Mouse (Mus musculus) bone marrow, adult 2 months (tissue): Measurements from ENCODE around the gene Gm42674. TPM values are rescaled to one million over a fixed set of nuclear protein-coding genes. Genes with fewer than 3 reads are reported as not detected.

Experiments
- H3K27ac ChIP-seq: fragments of 200-500 bp; 2 replicates; pipeline ENCODE4 v1.5.1; 2012; ENCODE audit warnings: low read depth, mild to moderate bottlenecking, control low read depth, inconsistent platforms, low read length; ENCODE audit not compliant: control insufficient read depth, poor library complexity, insufficient read depth
- H3K4me1 ChIP-seq: fragments of 200-500 bp; 2 replicates; pipeline ENCODE4 v1.6.1; 2011; ENCODE audit warnings: low read length; ENCODE audit not compliant: control insufficient read depth, insufficient read depth
- H3K4me3 ChIP-seq: fragments of 200-500 bp; replicated peaks from 2 replicates; pipeline ENCODE3; 2011; ENCODE audit warnings: mild to moderate bottlenecking, low read depth, low read length, control low read depth; ENCODE audit not compliant: control insufficient read depth
- CTCF ChIP-seq: fragments of 200-500 bp; IDR thresholded peaks from 2 replicates; pipeline ENCODE4 v1.5.1; 2011; ENCODE audit warnings: low read length, control low read depth; ENCODE audit not compliant: control insufficient read depth, insufficient read depth
- POLR2A ChIP-seq: fragments of 200-500 bp; IDR thresholded peaks from 2 replicates; pipeline ENCODE4 v1.6.1; 2011; ENCODE audit warnings: low read depth, mild to moderate bottlenecking, control low read depth, low read length, borderline replicate concordance; ENCODE audit not compliant: control insufficient read depth
- WGBS: fragments of 180-500 bp; shearing (Covaris S2); methylation state at CpG from one replicate; pipeline ENCODE4 v1.1.7; 2018; 5-methylcytosine and 5-hydroxymethylcytosine counted together
- polyA plus RNA-seq: library from polyadenylated mRNA; stranded (reverse); fragments of >200 nt; gene quantifications from 2 replicates; pipeline ENCODE4 v1.2.4, GENCODE M21; 2011; ENCODE audit warnings: low replicate concordance; ENCODE audit not compliant: missing spikeins, insufficient read depth, insufficient read length

Gm42674 gene
- polyA plus RNA-seq, 1 experiment = not detected

DNA sequence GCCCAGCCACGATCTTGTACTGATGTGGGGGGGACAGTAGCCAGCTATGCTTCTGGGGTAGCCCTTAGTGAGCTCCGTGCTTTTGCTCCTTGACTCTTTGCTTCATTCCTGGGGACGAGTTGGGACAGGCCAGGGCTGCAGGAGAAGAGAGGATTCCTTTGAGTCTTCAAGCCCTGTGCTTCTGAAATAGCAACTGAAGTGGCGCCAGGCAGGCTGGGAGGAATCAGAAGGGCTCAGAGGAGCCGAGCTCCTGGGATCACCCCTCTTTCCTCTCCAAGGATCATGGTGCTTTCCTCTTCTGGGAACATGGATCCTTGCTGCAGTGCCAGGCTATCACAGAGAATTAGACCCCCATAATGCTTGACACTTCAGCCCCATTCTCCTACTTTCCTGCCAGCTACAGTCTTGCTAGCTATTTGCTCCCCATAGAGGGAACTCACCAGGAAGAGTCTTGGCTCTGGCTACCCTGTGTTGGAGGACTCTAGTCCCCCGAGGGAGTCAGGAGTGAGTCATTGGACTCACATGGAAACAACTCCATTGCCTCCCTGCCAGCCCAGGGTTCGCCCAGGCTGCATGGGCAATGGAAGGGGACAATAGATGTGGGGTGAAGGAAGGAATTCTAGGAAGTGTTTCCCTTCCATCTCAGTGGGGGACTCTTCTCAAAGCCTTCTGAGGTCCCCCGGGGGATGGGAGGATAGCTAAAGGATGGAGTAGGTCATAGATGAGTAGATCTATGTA, 1.1 kb upstream of the Gm42674 start:
- Histone ChIP-seq H3K27ac (no peak overlapping the region), H3K4me3 (no peak overlapping the region), H3K4me1 (peaks cover 3% of the 10 kb centered on the region)
- TF ChIP-seq CTCF = no peak
- no peak for TF ChIP-seq POLR2A
- WGBS = 73% methylated on average over 8 of the region's 8 CpGs

DNA sequence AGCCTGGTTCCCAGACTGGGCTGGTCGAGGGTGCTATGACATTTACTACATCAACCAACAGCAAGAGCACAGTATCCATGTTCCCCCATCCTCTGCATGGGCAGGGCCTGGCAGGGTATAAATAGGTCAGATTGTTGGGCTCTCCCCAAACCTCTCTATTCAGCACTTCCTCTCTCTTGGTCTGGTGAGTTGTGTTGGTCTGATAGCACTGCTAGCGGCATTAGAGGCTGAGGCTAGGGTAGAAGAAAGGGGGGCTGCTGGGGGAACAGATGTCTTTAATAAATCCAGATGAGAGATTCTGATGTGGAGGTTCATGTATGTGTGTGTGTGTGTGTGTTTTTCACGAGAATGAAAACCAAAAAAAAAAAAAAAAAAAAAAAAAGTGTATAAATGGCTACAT, 1.9 kb downstream of the Gm42674 start, which contains the start of gene S100a4:
Gene S100a4, plus strand, starts transcription at position 149 of the 400 bp plus-strand sequence.
- 4% methylated on average over 3 of the region's 3 CpGs for WGBS

DNA sequence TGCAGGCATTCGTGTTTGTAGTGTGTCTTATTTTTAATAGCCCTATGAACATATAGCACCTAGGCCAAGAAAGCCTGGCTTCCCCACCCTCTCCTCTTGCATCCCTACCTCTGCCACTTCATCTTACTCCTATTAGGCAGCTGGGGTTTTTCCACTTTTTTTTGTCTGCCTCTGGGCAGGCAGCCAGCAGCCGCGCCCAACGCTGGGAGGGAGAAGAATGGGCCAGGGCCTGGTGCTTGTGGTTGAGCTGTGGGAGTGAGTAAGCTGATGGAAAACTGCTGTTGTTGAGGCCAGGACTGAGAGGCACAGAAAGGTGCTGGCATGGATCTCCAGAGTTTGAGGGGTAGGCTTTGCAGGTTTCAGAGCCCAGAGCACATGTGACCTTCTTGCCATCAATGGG, 2.7 kb downstream of the Gm42674 start:
- WGBS = 19% methylated on average over 4 of the region's 4 CpGs
- TF ChIP-seq POLR2A = no peak
- TF ChIP-seq CTCF = no peak

More for the DNA sequence above, 1.9 kb downstream of the Gm42674 start, which contains the start of gene S100a4:
- H3K4me1 ChIP-seq = peaks cover 5% of the 10 kb centered on the region
- no peak for TF ChIP-seq CTCF
- no peak for TF ChIP-seq POLR2A
- H3K4me3 ChIP-seq = peak within 1 kb of the TSS; percentile 34
- H3K27ac ChIP-seq = no peak within 1 kb of the TSS

DNA sequence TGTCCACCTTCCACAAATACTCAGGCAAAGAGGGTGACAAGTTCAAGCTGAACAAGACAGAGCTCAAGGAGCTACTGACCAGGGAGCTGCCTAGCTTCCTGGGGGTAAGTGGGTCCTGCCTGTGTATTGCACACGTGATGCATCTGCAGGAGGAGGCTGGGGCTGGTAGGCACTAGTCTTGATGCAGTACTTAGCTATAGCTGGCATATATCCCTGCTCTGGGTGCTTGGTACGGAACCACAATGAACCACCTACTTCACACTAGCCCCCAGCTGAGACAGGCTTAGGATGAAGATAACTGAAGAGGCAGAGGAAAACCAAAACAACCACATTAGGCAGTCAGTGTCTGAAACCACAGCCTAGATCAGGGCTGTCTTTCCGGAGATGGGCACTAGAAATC, 3.3 kb downstream of the Gm42674 start:
- WGBS = 17% methylated on average over 3 of the region's 3 CpGs
- Histone ChIP-seq H3K4me1 (peaks cover 6% of the 10 kb centered on the region), H3K27ac (no peak overlapping the region), H3K4me3 (no peak overlapping the region)
- TF ChIP-seq POLR2A (no peak), CTCF (no peak)

More for the DNA sequence above, 2.7 kb downstream of the Gm42674 start:
- H3K27ac ChIP-seq = no peak overlapping the region
- peak overlapping the region; percentile 9 for H3K4me3 ChIP-seq
- H3K4me1 ChIP-seq = peaks cover 6% of the 10 kb centered on the region

DNA sequence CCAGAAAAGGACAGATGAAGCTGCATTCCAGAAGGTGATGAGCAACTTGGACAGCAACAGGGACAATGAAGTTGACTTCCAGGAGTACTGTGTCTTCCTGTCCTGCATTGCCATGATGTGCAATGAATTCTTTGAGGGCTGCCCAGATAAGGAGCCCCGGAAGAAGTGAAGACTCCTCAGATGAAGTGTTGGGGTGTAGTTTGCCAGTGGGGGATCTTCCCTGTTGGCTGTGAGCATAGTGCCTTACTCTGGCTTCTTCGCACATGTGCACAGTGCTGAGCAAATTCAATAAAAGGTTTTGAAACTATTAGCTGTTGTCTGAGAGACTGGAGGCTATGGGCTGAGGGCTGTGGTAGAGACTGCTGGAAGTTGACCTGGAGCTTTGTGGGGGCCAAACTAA, 4.0 kb downstream of the Gm42674 start:
- Histone ChIP-seq H3K4me3 (no peak overlapping the region), H3K4me1 (peaks cover 6% of the 10 kb centered on the region), H3K27ac (no peak overlapping the region)
- WGBS = 71% methylated on average over 2 of the region's 2 CpGs
- TF ChIP-seq POLR2A = no peak
- no peak for TF ChIP-seq CTCF

DNA sequence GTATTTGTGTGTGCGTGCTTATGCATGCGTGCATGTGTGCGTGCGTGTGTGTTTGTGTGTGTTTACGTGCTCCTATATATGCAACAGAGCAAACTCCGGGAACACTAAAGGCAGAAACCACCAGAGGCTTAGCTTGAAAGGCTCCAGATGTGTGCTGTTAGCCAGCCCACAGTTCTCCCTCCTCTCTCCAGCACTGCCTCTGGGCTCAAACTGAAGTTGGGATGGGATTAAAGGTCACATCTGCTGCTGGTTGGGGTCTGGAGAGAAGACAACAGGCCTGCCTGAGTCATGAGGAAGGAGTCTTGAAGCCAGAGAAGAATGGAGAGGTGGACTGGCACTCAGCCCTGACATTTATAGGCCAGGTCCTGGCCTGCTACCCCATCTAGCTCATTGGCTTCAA, 4.5 kb downstream of the Gm42674 start:
- TF ChIP-seq CTCF (no peak), POLR2A (no peak)
- peaks cover 6% of the 10 kb centered on the region for H3K4me1 ChIP-seq
- 86% methylated on average over 6 of the region's 6 CpGs for WGBS
- no peak overlapping the region for H3K4me3 ChIP-seq
- H3K27ac ChIP-seq = no peak overlapping the region

DNA sequence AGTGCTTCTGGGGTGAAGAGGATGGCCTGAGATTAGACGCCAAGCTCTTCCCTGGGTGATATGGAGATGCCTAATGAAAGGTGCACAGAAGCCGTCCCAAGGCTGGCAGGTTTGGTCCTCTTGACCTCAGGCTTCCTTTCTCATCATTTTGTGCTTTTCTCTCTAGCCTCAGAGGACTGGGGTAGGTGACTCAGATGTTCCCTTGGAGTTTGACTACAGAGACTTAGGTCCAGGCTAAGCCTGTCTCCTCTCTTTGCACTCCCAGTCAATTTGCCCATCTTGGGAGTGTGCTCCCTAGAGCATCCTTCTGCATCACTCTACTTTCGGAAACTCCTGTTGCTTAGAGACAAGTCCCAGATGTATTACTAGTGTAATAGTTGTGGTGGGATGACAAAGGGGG, 5.7 kb downstream of the Gm42674 start:
- WGBS = 82% methylated on average over 3 of the region's 3 CpGs
- TF ChIP-seq POLR2A (no peak), CTCF (no peak)
- Histone ChIP-seq H3K4me1 (peaks cover 6% of the 10 kb centered on the region), H3K27ac (no peak overlapping the region), H3K4me3 (no peak overlapping the region)

DNA sequence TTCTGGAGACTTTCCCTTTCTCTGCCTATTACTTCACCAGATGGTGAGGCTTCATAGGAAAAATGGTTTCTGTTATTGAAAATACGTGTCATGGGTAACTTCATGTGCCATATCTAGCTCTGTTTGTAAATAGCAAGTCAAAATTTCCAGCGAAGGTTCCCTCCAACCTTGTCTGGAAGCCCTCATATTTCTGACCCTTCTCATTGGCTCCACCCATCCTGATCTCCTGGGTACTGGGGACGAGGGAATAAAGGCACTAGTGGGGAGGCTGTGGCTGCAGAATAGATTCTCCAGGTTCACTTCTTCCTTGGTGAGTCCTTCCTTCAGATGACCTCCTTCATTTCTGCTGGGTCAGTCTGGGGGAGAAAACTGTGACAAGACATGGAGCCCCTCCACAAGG, 6.5 kb downstream of the Gm42674 start, which contains the start of gene S100a5:
Gene S100a5, plus strand, starts transcription at position 301 of the 400 bp plus-strand sequence.
- H3K4me1 ChIP-seq = peaks cover 6% of the 10 kb centered on the region
- TF ChIP-seq POLR2A (no peak), CTCF (no peak)
- no peak within 1 kb of the TSS for H3K27ac ChIP-seq
- 52% methylated on average over 3 of the region's 3 CpGs for WGBS
- no peak within 1 kb of the TSS for H3K4me3 ChIP-seq

DNA sequence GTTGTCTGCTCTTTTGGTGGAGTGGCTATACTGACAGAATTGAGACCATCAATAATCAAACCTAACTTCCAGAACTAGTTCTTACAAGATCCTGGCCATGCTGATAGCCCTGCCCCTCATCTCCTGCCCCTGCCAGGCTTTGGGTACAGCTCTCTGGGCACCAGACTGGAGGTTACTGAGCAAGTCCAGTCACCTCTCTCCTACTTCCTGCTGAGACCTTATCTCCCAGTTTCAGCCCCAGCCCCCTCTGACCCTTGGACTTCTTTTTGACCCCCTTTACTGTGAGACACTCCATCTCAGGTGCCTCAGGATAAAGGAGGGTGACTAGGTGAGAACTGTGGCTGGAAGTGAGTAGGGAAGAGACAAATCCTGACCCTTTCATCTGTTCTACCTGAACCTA, 7.4 kb downstream of the Gm42674 start:
- H3K27ac ChIP-seq = no peak overlapping the region
- no peak overlapping the region for H3K4me3 ChIP-seq
- H3K4me1 ChIP-seq = peaks cover 4% of the 10 kb centered on the region
- TF ChIP-seq POLR2A = no peak
- TF ChIP-seq CTCF = no peak
